Mouse (Mus musculus): ENCODE results near the gene Vmn2r104. TPM values are rescaled to one million over a fixed set of nuclear protein-coding genes. Genes with fewer than 3 reads are reported as not detected.

The Vmn2r104 gene
- polyA plus RNA-seq (2012; rRNA removed), result not detected in 2 replicates

DNA sequence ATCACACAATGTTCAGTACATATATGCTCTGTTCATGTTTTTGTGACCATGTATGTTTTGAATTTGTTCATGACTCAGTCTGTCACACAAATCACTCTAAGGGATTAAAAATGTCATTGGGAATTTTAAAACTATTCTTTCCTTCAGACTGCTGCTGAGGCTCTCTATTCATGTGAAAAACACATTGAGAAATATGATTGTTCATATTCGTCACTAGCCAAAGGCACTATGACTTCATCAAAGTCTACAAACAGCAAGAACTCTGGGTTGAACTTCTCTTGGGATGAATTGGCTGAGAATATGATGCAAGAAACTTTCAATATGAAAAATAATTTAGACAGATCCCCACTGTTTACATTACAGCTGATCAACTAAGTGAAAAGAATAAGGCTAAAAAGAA lies at the start of gene Vmn2r104:
Vmn2r104 (minus strand) TSS at position 101 of the 400 bp plus-strand sequence.

Other genes with a start within 250 kb of the Vmn2r104 start
- gene Fpr-rs7, start 65.9 kb upstream of the Vmn2r104 start, polyA plus RNA-seq (2012; rRNA removed), result not detected in 2 replicates
- not detected in 2 replicates for gene Fpr-rs6, start 134.8 kb upstream of the Vmn2r104 start, polyA plus RNA-seq (2012; rRNA removed)
- gene Vmn2r105, start 186.7 kb upstream of the Vmn2r104 start, polyA plus RNA-seq (2012; rRNA removed), result not detected in 2 replicates
- gene Vmn2r106, start 237.2 kb upstream of the Vmn2r104 start, polyA plus RNA-seq (2012; rRNA removed), result not detected in 2 replicates